Mouse (Mus musculus): ENCODE data around the gene Chst10.

GRCm38 (mm10) chr1:38869398-38870195, 28.4 kb downstream of the Chst10 start:
- TF ChIP-seq CTCF (IDR thresholded peaks at IDR 0.05; ENCODE audit: borderline replicate concordance, insufficient read depth, low read depth, low read length) (no peak), POLR2A (IDR thresholded peaks at IDR 0.05; ENCODE audit: borderline replicate concordance, insufficient read depth, low read length) (no peak)
